Mouse (Mus musculus): ENCODE measurements around the gene Reep6.
"Not testable (repeated sequence)": the region's sequence is repeated elsewhere in the genome, so short reads cannot be mapped to it uniquely, and the experiment has no call there.

Gene Reep6

GRCm38 (mm10) chr10:80330084-80330483 lies 331 bp downstream of the Reep6 start:
- no peak for DNase-seq (ENCODE audit: low spot score)

GRCm38 (mm10) chr10:80330888-80331287 lies 1.1 kb downstream of the Reep6 start:
- no peak for DNase-seq (ENCODE audit: low spot score)

GRCm38 (mm10) chr10:80331636-80332524 lies 2.1 kb downstream of the Reep6 start:
- no peak for DNase-seq (ENCODE audit: low spot score)

GRCm38 (mm10) chr10:80332525-80332989 lies 2.8 kb downstream of the Reep6 start:
- no peak for DNase-seq (ENCODE audit: low spot score)

- DNase-seq (ENCODE audit: low spot score) = no peak
These were observed 6.5 kb downstream of the Reep6 start for GRCm38 (mm10) chr10:80336263-80336662.

GRCm38 (mm10) chr10:80339941-80340750 lies 10.4 kb downstream of the Reep6 start:
- DNase-seq (ENCODE audit: low spot score) = peak; percentile 85

GRCm38 (mm10) chr10:80341026-80341425 lies 11.3 kb downstream of the Reep6 start:
- DNase-seq (ENCODE audit: low spot score) = no peak

GRCm38 (mm10) chr10:80341491-80342304 lies 11.9 kb downstream of the Reep6 start:
- DNase-seq (ENCODE audit: low spot score) = no peak

GRCm38 (mm10) chr10:80342305-80342748 lies 12.6 kb downstream of the Reep6 start:
- DNase-seq (ENCODE audit: low spot score) = no peak

GRCm38 (mm10) chr10:80342749-80343424 lies 13.1 kb downstream of the Reep6 start:
- no peak for DNase-seq (ENCODE audit: low spot score)

GRCm38 (mm10) chr10:80343425-80343895 lies 13.7 kb downstream of the Reep6 start:
- DNase-seq (ENCODE audit: low spot score) = no peak

GRCm38 (mm10) chr10:80344131-80344661 lies 14.4 kb downstream of the Reep6 start:
- no peak for DNase-seq (ENCODE audit: low spot score)

- no peak for DNase-seq (ENCODE audit: low spot score)
These were observed 15.4 kb downstream of the Reep6 start for GRCm38 (mm10) chr10:80345122-80345521.

GRCm38 (mm10) chr10:80345929-80346328 lies 16.2 kb downstream of the Reep6 start:
- DNase-seq (ENCODE audit: low spot score) = not testable (repeated sequence)

GRCm38 (mm10) chr10:80347514-80347967 lies 17.8 kb downstream of the Reep6 start:
- no peak for DNase-seq (ENCODE audit: low spot score)

- no peak for DNase-seq (ENCODE audit: low spot score)
These were observed 18.6 kb downstream of the Reep6 start, which contains the start of gene Adamtsl5 for GRCm38 (mm10) chr10:80348244-80348781. Gene Adamtsl5, minus strand, starts transcription at chr10:80348412.

GRCm38 (mm10) chr10:80348981-80349380 lies 19.2 kb downstream of the Reep6 start:
- no peak for DNase-seq (ENCODE audit: low spot score)

GRCm38 (mm10) chr10:80350292-80350691 lies 20.5 kb downstream of the Reep6 start:
- peak; percentile 64 for DNase-seq (ENCODE audit: low spot score)

- no peak for DNase-seq (ENCODE audit: low spot score)
These were observed 22.1 kb downstream of the Reep6 start for GRCm38 (mm10) chr10:80351896-80352295.

GRCm38 (mm10) chr10:80352727-80353126 lies 23.0 kb downstream of the Reep6 start:
- no peak for DNase-seq (ENCODE audit: low spot score)

Measured in layer of hippocampus, adult 9-10 months (tissue).